Mouse (Mus musculus) hindbrain, embryonic 14.5 days (tissue): ENCODE results near the gene Faf2. TPM values are rescaled to one million over a fixed set of nuclear protein-coding genes. Genes with fewer than 3 reads are reported as not detected.

Source experiments
- ATAC-seq: fragments of 200-750 bp; cut with Nextera tagmentation; 2 replicates; pipeline ENCODE4 v1.8.0; 2017; ENCODE audit warnings: moderate number of reproducible peaks, mild to moderate bottlenecking, moderate TSS enrichment, moderate library complexity; ENCODE audit not compliant: low FRiP score
- DNase-seq: peaks from one replicate; pipeline ENCODE4 v3.0.0-alpha.2; 2015; ENCODE audit warnings: low spot score
- H3K27ac ChIP-seq: fragments of 300-500 bp; sonication (generic); 2 replicates; pipeline ENCODE4 v1.5.1; 2014; ENCODE audit warnings: mild to moderate bottlenecking, moderate library complexity
- H3K27me3 ChIP-seq: fragments of 300-500 bp; sonication (generic); 2 replicates; pipeline ENCODE4 v1.6.1; 2014; ENCODE audit warnings: mild to moderate bottlenecking, low read length, mixed read lengths; ENCODE audit not compliant: control insufficient read depth, insufficient read depth
- H3K36me3 ChIP-seq: fragments of 300-500 bp; sonication (generic); replicated peaks from 2 replicates; pipeline ENCODE4 v1.6.1; 2014; ENCODE audit not compliant: control insufficient read depth, insufficient read depth
- H3K4me1 ChIP-seq: fragments of 300-500 bp; sonication (generic); replicated peaks from 2 replicates; pipeline ENCODE4 v1.6.1; 2014; ENCODE audit warnings: antibody characterized with exemption, low read length, mixed read lengths; ENCODE audit not compliant: control insufficient read depth, insufficient read depth
- H3K4me2 ChIP-seq: fragments of 300-500 bp; sonication (generic); replicated peaks from 2 replicates; pipeline ENCODE4 v1.6.1; 2014; ENCODE audit warnings: mild to moderate bottlenecking, moderate library complexity
- H3K4me3 ChIP-seq: fragments of 300-500 bp; sonication (generic); replicated peaks from 2 replicates; pipeline ENCODE4 v1.5.1; 2014; ENCODE audit warnings: mild to moderate bottlenecking, low read length
- H3K9ac ChIP-seq: fragments of 300-500 bp; sonication (generic); 2 replicates; pipeline ENCODE4 v1.6.1; 2014
- H3K9me3 ChIP-seq: fragments of 300-500 bp; sonication (generic); 2 replicates; pipeline ENCODE4 v1.6.1; 2016; ENCODE audit warnings: low read length; ENCODE audit not compliant: control insufficient read depth
- WGBS: fragments of 180-500 bp; shearing (Covaris S2); extraction: QIAGEN DNeasy Blood & Tissue Kit; methylation state at CpG from one replicate; pipeline ENCODE4 v1.1.7; 2014; 5-methylcytosine and 5-hydroxymethylcytosine counted together
- polyA plus RNA-seq: library from polyadenylated mRNA; unstranded; fragments of >200 nt; fragmentation: Nextera tagmentation; extraction: Ambion mirVana; gene quantifications from 2 replicates; pipeline ENCODE4 v1.2.1, GENCODE M21; 2014

Faf2 gene
- polyA plus RNA-seq, 1 experiment from 2014 or later, result 81.4 TPM

GRCm38 (mm10) chr13:54603501-54603900 is 18.1 kb upstream of the Faf2 start:
- H3K36me3 ChIP-seq, result peaks cover 21% of the 10 kb centered on the region
- no peaks in the 10 kb centered on the region for H3K27me3 ChIP-seq
- no peaks in the 10 kb centered on the region for H3K9me3 ChIP-seq
- H3K4me2 ChIP-seq, result no peak overlapping the region
- DNase-seq (no peak), ATAC-seq (no peak; the same call in 1 of the 2 replicates)
- no peak overlapping the region for H3K4me3 ChIP-seq
- H3K9ac ChIP-seq, result no peak overlapping the region
- peaks cover 2% of the 10 kb centered on the region for H3K4me1 ChIP-seq
- H3K27ac ChIP-seq, result no peak overlapping the region

- H3K9me3 ChIP-seq, result no peaks in the 10 kb centered on the region
- no peak overlapping the region for H3K9ac ChIP-seq
- H3K27me3 ChIP-seq, result no peaks in the 10 kb centered on the region
- DNase-seq (no peak), ATAC-seq (no peak)
- H3K4me1 ChIP-seq, result peaks cover 9% of the 10 kb centered on the region
- 48% methylated on average over 4 of the region's 4 CpGs for WGBS
- H3K36me3 ChIP-seq, result peaks cover 16% of the 10 kb centered on the region
- no peak overlapping the region for H3K27ac ChIP-seq
- no peak overlapping the region for H3K4me2 ChIP-seq
- H3K4me3 ChIP-seq, result no peak overlapping the region
Observed at GRCm38 (mm10) chr13:54604221-54604620, 17.4 kb upstream of the Faf2 start.

GRCm38 (mm10) chr13:54605426-54605825 is 16.2 kb upstream of the Faf2 start:
- H3K9ac ChIP-seq, result no peak overlapping the region
- H3K4me3 ChIP-seq, result no peak overlapping the region
- ATAC-seq, result no peak
- peaks cover 11% of the 10 kb centered on the region for H3K36me3 ChIP-seq
- no peak overlapping the region for H3K4me2 ChIP-seq
- H3K9me3 ChIP-seq, result no peaks in the 10 kb centered on the region
- H3K27me3 ChIP-seq, result no peaks in the 10 kb centered on the region
- no peak for DNase-seq
- 84% methylated on average over 5 of the region's 5 CpGs for WGBS
- peaks cover 17% of the 10 kb centered on the region for H3K4me1 ChIP-seq
- no peak overlapping the region for H3K27ac ChIP-seq

- peaks cover 11% of the 10 kb centered on the region for H3K36me3 ChIP-seq
- DNase-seq (no peak), ATAC-seq (no peak)
- H3K4me3 ChIP-seq, result no peak overlapping the region
- H3K9ac ChIP-seq, result no peak overlapping the region
- peaks cover 17% of the 10 kb centered on the region for H3K4me1 ChIP-seq
- H3K4me2 ChIP-seq, result no peak overlapping the region
- no peaks in the 10 kb centered on the region for H3K9me3 ChIP-seq
- WGBS, result 81% methylated on average over 5 of the region's 5 CpGs
- H3K27ac ChIP-seq, result no peak overlapping the region
- no peaks in the 10 kb centered on the region for H3K27me3 ChIP-seq
Observed at GRCm38 (mm10) chr13:54607204-54607603, 14.4 kb upstream of the Faf2 start.

GRCm38 (mm10) chr13:54608002-54608401 is 13.6 kb upstream of the Faf2 start:
- DNase-seq (no peak), ATAC-seq (no peak)
- Histone ChIP-seq H3K9me3 (no peaks in the 10 kb centered on the region), H3K9ac (no peak overlapping the region), H3K4me3 (no peak overlapping the region), H3K27ac (no peak overlapping the region), H3K36me3 (peaks cover 11% of the 10 kb centered on the region), H3K27me3 (no peaks in the 10 kb centered on the region), H3K4me1 (peaks cover 17% of the 10 kb centered on the region), H3K4me2 (peak overlapping the region; percentile 67; the same call in 1 of the 2 replicates)
- 66% methylated on average over 3 of the region's 3 CpGs for WGBS

GRCm38 (mm10) chr13:54608666-54609065 is 12.9 kb upstream of the Faf2 start:
- H3K27me3 ChIP-seq, result no peaks in the 10 kb centered on the region
- peak overlapping the region; percentile 17; the same call in 1 of the 2 replicates for H3K4me3 ChIP-seq
- peaks cover 17% of the 10 kb centered on the region for H3K4me1 ChIP-seq
- ATAC-seq, result peak; percentile 21; the same call in 1 of the 2 replicates
- H3K27ac ChIP-seq, result 0 out of 2 replicates have a peak overlapping the region, but pooled peaks have one; percentile 20
- H3K9me3 ChIP-seq, result no peaks in the 10 kb centered on the region
- H3K36me3 ChIP-seq, result peaks cover 11% of the 10 kb centered on the region; the same call in 1 of the 2 replicates
- H3K4me2 ChIP-seq, result peak overlapping the region; percentile 67
- DNase-seq, result no peak
- H3K9ac ChIP-seq, result peak overlapping the region; percentile 79
- WGBS, result 10% methylated on average over 8 of the region's 8 CpGs

GRCm38 (mm10) chr13:54609301-54609700 is 12.3 kb upstream of the Faf2 start:
- no peaks in the 10 kb centered on the region for H3K9me3 ChIP-seq
- DNase-seq (no peak), ATAC-seq (no peak)
- peak overlapping the region; percentile 67 for H3K4me2 ChIP-seq
- H3K9ac ChIP-seq, result peak overlapping the region; percentile 79
- H3K27ac ChIP-seq, result no peak overlapping the region
- 24% methylated on average over 1 of the region's 1 CpGs for WGBS
- no peaks in the 10 kb centered on the region for H3K27me3 ChIP-seq
- H3K4me1 ChIP-seq, result peaks cover 17% of the 10 kb centered on the region
- H3K4me3 ChIP-seq, result peak overlapping the region; percentile 17; the same call in 1 of the 2 replicates
- H3K36me3 ChIP-seq, result peaks cover 7% of the 10 kb centered on the region; the same call in 1 of the 2 replicates

GRCm38 (mm10) chr13:54610613-54610971 is 11.0 kb upstream of the Faf2 start:
- Histone ChIP-seq H3K9me3 (no peaks in the 10 kb centered on the region), H3K27ac (peak overlapping the region; percentile 78), H3K4me3 (peak overlapping the region; percentile 58), H3K4me1 (peaks cover 17% of the 10 kb centered on the region), H3K9ac (peak overlapping the region; percentile 79), H3K27me3 (no peaks in the 10 kb centered on the region), H3K36me3 (peaks cover 2% of the 10 kb centered on the region; the same call in 1 of the 2 replicates), H3K4me2 (peak overlapping the region; percentile 67)
- DNase-seq (no peak), ATAC-seq (peak; percentile 7; the same call in 1 of the 2 replicates)
- WGBS, result 9% methylated on average over 13 of the region's 13 CpGs

GRCm38 (mm10) chr13:54610972-54611754 is 10.4 kb upstream of the Faf2 start, which contains the start of gene Cltb:
TSS of gene Cltb (minus strand) at chr13:54611344.
- Histone ChIP-seq H3K4me2 (peak within 1 kb of the TSS; percentile 67), H3K27ac (peak within 1 kb of the TSS; percentile 78), H3K4me1 (peaks cover 17% of the 10 kb centered on the region), H3K9ac (peak within 1 kb of the TSS; percentile 79), H3K27me3 (no peaks in the 10 kb centered on the region), H3K36me3 (no peaks in the 10 kb centered on the region), H3K9me3 (no peaks in the 10 kb centered on the region), H3K4me3 (peak within 1 kb of the TSS; percentile 58)
- peak; percentile 91 for DNase-seq
- ATAC-seq, result peak; percentile 81
- under 1% methylated on average over 62 of the region's 66 CpGs for WGBS
